Mouse (Mus musculus): ENCODE data around the gene Tbc1d2.
"Not testable (repeated sequence)": the region's sequence is repeated elsewhere in the genome, so short reads cannot be mapped to it uniquely, and the experiment has no call there.

Gene Tbc1d2

DNA sequence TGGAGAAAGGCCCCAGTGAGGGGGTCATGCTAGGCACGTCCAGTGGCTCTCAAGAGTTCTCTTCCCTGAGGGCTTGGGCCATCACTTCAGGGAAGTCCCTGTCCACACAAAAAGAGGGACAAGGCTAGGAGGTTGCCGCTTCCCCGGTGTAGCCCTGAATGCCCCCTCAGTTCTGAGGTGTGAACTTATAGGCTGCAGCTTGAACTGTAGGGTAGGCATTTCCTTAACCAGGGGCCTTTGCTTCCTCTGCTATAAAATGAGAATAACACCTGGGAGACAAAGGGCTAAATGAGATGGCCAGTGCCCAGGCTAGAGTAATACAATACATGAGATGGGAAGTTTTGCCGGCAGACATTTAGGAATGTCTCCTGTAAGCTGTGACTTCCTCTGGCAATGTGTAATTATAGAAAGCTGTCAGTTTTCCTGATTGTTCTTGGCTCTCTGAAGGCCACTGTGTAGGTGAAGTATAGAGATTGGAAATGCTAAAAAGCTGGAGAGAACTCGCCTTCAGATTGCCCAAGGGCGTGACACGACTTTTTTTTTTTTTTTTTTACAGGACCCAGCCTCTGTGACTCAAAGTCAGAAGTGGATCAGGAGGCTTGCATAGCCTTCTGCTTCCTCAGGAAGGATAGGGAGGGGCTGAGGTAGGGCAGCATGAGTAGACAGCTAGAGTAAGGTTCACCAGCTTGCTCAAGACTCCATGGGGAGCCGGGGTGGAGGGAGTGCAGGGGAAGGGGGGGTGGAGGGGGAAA lies 6.9 kb downstream of the Tbc1d2 start:
- DNase-seq (ENCODE audit: low read depth, low spot score) = no peak

DNA sequence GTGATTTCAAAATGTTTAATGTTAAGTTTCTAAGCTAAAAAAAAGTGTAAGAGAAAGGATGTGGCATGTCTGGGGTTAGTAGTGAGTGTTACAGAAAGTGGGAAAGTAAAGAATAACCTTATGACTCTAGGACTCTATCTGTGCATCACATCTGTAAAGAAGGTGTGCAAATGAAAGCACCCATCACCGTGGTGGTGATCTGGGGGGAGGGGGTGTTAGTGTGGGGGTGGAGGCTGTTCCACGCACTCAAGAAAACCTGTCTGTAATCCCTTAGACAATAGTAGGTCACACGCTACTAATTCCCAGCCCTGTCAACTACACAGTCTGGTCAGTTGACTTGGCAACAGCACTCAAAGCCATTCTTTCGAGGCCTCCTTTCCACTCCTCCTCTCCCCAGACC lies 8.7 kb downstream of the Tbc1d2 start:
- no peak for DNase-seq (ENCODE audit: low read depth, low spot score)

DNA sequence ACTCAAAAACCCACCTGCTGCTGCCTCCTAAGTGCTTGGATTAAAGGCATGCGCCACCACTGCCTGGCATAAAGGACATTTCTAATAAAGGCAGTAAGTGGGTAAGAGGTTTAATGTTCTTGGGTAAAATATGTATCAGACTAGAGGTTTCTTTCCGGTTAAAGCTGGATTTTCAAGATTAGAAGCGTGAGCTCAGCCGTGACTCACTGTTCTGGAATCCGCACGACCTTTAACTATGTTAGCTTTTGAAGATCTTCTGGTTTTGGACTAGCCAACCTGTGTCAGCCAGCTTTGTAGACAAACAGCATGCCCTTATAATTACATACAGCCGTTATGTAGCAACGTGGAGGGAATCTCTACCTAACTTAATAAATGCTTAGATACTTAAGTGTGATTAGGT lies 10.1 kb downstream of the Tbc1d2 start:
- no peak for DNase-seq (ENCODE audit: low read depth, low spot score)

DNA sequence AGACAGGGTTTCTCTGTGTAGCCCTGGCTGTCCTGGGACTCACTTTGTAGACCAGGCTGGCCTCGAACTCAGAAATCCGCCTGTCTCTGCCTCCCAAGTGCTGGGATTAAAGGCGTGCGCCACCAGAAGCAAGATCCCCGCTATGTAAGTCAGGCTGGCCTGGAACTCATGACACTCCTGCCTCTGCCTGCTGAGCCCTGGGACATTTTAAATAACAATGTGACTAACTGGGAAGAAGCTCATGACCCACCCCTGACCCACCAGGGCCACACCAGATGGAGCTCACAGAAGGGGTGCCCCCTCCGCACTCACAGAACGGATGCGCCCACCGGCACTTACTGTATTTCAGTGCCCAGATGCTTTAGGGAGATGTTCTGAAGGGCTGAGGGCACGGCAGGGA lies 12.8 kb downstream of the Tbc1d2 start:
- DNase-seq (ENCODE audit: low read depth, low spot score) = not testable (repeated sequence)

DNA sequence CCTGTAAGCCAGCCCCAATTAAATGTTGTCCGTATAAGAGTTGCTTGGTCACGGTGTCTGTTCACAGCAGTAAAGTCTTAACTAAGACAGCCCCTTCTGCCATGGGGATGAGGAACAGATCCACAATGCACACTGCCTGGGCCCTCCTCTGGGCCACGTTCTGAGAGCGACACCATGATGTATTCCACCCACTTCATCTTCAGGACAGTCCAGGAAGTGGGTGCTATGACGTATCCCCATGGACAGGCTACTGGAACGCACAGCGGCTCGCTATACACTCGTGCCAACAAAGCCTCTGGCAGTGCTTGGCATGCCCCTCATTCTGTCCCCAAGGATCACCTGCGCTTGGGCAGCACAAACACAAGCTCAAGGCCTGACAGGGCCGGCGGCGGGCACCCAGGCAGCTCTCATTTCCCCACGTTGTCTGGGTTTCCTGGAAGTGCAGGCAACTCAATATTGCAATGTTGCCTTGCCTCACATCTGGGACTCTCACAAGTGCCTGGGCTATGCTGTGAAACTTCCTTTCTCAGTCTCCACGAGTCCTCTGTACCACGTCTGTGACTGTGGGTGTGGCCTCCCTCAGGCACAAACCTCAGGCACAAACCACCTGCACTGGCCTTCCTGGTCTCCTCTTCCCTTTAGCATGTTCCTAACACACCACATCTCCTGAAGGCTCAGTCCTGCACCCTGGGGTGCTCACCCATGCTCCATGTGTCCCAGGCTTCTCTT lies 14.1 kb downstream of the Tbc1d2 start:
- no peak for DNase-seq (ENCODE audit: low read depth, low spot score)

DNA sequence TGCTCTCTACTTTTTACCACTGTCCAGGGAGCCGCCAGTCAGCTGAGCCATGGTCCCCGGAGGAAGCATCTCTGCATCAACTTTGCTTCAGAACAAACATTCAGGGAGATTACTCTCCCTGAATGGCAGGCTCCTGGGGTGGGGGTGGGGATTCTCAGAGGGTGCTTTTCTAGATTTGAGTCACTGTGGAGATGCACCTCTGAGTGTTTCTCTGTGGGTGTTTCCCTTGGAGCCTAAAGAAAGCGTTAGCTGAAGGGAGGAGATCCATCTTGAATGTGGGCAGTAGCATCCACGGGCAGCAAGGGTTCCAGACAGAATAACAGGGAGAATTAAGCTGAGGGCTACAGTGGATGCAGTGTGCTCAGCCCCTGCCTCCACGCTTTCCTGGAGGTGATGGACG lies 15.1 kb downstream of the Tbc1d2 start:
- DNase-seq (ENCODE audit: low read depth, low spot score) = no peak

DNA sequence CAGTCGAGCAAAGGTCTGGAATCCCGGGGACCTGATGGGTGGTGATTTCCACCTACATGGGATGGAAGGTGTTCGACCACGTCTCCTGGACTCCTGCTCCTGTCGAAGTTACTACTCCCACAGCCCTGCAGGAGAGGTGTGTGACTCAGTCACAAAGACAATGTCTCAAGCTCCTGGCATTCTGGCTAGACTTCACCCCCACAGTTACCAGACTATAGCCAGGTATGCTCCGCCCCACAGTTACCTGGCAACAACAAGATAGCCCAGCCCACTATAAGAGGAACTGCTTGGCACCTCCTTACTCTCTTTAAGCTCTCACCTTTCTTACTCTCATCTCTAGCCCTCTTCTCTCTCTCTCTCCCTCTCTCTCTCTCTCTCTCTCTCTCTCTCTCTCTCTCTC lies 16.4 kb downstream of the Tbc1d2 start:
- DNase-seq (ENCODE audit: low read depth, low spot score) = not testable (repeated sequence)

DNA sequence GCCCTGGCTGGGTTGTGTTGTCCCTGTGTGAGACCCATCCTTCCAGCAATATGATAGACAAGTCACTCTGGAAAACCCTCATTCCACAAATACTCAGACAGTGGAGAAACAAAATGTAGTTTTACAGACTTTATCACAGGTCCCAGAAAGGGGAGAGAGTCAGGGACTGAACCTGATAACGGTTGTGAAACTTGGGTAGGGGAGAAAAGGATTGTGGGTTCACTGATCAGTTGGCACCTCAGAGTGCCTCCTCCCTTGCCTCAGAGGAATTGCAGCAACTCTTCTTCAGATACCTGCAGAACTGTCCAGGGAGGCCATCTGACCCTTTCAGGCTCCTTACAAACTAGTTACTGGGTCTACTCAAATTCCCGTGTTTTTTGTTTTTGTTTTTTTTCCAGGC lies 17.5 kb downstream of the Tbc1d2 start:
- no peak for DNase-seq (ENCODE audit: low read depth, low spot score)

DNA sequence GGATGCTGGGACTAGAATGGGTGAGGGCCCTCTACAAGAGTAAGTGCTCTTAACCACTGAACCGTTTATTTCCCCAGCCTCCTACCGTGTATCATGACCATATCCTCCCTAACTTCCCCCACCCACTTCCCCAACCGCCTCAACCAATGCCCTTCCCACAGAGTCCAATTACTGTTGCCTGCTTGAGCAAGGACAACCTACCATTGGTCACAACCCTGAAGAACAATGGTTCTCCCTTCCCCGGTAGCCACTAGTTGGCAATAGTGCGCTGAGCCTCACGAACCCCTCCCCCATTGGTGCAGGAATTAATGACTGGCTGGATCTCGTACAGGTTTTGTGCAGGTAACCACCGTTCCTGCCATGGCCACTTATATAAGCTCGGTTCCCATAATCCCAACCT lies 19.6 kb downstream of the Tbc1d2 start:
- no peak for DNase-seq (ENCODE audit: low read depth, low spot score)

DNA sequence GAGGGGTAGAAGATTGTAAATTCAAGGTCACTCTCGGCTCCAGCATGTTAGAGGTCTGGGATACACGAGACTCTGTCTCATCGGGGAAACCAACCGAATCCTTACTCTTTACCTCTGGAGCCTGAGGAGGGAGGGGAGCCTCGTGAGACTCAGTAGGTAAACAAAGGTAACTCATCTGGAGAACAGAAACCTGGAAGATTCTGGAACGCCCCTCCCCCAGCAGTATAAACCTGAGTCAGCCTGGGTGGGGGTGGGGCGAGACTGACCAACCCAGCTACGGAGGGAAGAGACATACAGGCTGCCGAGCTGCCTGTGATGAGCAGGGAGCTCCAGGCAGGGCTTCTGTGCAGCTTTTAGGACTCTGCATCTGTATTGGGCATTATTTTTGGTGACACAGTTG lies 21.1 kb downstream of the Tbc1d2 start:
- no peak for DNase-seq (ENCODE audit: low read depth, low spot score)

DNA sequence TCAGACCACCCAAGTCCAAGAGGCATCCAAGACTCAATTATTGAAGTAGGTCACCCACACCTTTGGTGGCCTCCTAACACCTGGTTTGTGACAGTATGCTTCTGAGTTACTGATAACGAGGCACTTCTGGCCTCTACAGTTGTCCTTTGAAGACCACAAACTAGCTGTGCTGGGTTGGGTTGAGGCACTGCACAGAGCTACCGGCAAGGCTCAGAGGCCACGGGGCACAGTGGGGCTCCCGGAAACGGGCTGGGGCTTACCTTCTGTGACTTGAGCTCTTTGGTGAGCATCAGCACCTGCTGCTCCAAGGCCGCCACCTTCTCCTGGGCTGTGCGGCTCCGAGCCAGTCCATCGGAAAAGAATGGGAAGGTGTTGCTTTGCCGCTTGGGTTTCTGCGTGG lies 21.9 kb downstream of the Tbc1d2 start:
- no peak for DNase-seq (ENCODE audit: low read depth, low spot score)

DNA sequence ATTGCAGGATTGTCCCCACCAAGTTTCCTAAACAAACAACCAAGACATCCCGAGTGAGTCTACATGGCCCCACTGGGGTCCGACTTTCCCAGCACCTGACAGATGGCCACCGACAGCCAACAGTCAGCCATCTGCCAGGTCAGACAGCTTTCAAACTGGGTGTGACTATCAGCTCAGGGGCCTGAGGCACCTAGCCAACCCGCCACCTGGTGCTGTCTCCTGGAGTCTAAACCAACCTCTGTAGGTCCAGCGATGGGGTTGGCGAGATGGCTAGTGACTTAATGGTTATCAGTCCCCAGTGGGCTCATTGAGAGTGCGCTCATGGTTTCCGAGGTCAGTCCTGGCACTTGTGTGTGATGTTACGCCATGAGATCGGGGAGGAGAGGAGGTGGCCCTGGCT lies 24.9 kb downstream of the Tbc1d2 start:
- no peak for DNase-seq (ENCODE audit: low read depth, low spot score)

DNA sequence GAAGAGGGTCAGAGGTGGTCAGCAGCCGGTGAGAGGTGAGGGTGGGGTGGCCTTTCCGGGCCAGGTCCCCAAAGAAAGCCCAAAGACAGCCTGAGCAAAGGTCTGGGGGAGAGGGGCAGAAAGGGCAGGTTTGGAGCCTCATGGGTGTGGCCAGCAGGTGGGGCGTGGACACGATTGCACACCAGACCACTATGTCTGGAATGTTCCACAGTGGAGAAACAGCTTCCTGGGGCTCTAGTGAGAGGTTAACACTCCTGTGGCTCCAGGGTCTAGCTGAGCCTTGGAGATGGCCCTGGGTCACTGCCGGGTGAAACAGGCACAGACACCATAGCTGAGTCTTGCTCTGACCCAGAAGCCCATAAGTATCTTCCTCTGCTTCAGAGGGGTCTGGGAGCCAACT lies 27.0 kb downstream of the Tbc1d2 start:
- DNase-seq (ENCODE audit: low read depth, low spot score) = no peak

DNA sequence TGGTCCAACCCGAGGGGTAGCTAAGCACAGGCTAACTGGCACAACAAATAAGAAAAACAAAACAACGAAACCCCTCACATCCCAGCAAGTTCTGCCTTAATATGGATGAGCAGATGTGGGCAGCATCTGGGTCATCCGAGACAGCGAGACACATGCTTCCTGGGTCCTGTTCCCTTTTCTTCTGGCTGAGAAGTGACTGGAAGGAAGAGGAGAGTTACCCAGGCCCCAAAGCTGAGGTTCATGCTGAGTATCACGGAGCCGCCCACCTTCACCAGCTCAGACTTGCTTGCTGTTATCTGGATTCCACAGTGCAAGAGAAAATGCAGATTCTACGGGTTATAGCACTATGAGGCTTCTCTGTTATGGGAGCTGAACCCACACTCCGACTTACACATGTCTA lies 29.1 kb downstream of the Tbc1d2 start:
- DNase-seq (ENCODE audit: low read depth, low spot score) = no peak

DNA sequence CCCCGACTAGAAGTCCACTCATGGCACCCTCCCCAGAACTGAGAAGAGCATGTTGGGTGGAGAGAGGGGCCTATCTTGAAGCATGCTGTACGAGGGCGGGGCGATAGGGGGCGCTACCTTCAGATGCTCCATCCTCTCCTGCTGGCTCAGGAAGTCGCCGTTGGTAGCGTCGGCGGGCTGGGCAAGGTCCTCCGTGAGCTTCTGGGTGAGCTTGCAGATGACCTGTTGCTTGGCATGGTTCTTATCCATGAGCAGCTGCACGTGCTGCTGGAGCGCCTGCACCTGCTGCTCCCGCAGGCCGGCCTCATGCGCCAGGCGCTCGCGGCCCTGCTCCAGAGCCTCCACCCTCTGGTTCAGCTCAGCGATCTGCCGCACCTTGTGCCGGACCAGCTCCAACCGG lies 29.7 kb downstream of the Tbc1d2 start:
- DNase-seq (ENCODE audit: low read depth, low spot score) = no peak

DNA sequence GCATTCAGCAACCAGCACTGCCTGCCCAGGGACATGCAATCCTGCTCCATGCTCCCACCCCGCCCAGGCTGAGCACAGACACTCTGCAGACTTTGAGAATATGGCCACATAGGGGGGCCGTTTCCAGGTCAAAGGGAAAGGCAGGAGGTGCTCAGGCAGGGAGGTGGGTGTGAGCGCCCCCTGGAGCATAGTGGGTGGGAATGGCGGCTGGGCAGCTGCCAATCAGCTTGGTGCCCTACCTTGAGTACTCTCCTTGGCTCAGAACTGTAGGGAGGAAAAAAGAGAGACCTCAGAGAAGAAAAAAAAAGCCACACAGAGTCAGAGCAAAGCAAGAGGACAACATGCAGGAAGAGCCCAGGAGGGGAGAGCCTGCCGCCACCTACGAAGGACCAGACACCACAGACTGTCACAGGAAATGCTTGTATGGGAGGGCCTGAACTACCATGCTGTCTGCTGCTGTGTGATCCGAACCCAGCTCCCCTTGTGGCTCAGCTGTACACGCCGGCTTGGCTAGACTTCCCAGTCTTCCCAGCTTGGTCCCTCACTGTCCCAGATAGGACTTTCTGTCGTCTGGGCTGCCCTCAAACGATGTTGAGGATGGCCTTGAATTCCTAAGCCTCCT lies 31.7 kb downstream of the Tbc1d2 start:
- no peak for DNase-seq (ENCODE audit: low read depth, low spot score)

DNA sequence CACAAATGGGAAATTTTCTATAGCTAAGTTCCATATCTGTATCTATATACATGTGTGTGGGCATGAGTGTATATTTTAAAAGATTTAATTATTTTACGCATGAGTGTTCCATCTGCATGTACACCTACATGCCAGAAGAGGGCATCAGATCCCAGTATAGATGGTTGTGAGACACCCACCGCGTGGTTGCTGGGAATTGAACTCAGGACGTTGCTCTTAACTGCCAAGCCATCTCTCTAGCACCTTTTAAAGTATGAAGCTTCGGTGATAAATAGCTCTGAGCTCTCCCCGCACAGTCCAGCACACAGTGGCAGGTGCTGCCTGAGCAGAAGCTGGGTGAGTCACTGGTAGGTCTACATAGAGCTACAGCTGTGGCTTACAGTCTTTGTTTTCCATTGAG lies 32.6 kb downstream of the Tbc1d2 start:
- DNase-seq (ENCODE audit: low read depth, low spot score) = no peak

DNA sequence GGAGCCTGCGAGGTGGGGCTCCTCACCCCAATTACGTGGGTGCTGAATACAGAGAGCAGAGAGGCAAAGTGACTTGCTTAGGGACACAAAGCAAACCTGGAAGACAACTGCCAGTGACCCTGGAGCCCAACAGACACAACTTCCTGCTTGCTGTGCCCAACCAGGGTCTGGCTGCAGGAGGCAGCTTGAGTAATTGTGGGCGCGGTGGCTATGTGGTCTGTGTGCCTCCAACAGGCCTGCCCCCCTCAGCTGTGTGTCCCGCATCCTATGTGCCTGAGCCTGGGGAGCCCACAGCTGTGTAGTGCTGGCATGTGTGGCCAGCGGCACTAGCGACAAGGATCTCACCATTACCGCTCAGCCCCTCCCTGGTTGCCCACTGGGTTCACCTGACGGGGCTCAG lies 35.4 kb downstream of the Tbc1d2 start:
- no peak for DNase-seq (ENCODE audit: low read depth, low spot score)

DNA sequence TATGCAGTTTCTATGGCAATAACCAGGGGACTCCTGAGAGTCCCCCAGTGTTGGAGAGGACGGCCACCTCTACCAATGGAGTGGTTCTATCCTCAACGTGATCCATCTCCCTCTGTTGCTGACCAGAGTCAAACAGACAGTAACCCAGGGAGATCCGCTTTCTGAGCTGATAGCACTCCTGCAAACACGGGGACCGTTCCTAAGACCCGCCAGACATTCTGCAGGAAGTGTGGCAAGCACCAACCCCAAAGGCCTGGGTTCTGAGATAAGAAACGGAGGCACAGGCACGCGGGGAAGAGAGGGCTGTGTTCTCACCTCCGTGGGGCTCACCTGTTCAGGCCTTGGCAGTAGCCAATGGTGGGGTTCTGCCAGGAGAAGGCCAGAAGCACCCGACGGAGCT lies 36.4 kb downstream of the Tbc1d2 start:
- no peak for DNase-seq (ENCODE audit: low read depth, low spot score)

DNA sequence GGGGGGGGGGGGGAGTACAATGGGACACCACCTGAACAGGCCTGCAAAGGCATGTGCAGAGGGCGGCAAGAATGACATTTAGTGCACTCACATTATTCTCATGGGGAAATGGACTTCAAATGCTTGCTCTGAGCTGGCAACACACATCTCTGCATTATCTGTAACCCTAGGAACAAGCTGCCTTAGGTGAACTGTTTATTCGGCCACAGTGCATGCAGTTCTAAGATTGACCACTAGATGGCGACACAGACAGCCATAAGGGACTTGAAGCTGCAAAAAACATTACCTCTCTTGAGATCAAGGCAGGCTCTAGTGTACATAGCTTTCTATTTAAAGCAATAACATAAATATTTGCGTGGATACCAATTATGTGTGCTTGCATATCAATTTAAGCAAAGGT lies 38.8 kb downstream of the Tbc1d2 start:
- DNase-seq (ENCODE audit: low read depth, low spot score) = peak; percentile 68

DNA sequence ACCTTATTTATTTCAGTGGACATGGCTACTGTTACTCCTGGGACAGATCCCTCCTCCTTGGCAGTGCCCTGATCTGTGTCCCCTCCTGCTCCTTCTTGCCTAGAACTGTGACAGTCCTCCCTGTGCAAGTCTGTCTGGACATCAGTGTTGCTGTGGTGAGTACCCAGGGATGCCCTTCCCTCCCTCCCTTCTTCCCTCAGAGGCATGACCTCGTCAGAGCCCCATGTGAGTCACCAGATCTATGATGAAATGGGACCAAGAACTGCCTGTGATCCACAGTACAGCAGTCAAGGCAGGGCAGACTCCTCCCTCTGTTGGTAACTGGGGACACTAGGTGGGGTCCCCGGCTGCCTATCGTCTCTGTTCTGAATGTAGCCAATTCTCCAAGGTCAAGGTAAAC lies 42.4 kb downstream of the Tbc1d2 start:
- no peak for DNase-seq (ENCODE audit: low read depth, low spot score)

DNA sequence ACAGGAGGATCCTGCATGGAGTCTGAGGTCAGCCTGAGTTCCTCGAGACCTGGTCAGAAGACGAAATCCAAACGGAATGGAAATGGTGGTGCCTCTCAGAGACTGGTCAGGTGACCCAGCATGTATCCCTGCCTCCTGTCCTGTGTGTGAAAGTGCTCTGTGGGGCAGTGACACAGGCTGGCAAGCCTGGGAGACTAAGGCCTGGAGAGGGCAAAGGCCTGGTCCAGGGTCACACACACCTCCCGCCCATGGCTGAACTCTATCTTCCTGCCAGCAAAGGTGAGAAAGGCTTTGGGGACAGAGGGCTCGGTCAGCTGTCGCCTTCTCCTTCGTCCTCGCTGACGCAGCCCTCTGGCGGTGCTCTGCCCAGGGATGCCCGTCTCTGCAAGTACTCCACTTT lies 44.6 kb downstream of the Tbc1d2 start:
- no peak for DNase-seq (ENCODE audit: low read depth, low spot score)

DNA sequence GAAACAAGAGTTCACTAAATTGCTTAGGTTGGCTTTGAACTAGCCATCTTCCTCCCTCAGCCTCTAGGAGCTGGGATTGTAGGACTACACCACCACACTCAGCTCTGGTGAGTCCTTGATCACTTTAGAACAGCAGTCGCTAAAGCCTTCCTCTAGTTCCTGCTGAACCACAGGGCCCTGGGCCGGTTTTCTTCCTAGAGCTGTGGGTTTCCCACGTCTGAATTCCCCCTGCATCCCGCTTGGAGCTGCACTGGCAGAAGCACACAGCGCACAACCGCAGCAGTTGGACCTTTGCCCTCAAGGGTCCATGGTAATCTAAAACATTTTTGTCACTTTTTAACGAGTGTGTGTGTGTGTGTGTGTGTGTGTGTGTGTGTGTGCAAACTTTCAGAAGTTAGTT lies 47.3 kb downstream of the Tbc1d2 start:
- no peak for DNase-seq (ENCODE audit: low read depth, low spot score)

All from retina, adult 2 months (tissue).